Mouse (Mus musculus): ENCODE results near the gene Pradc1. TPM values are rescaled to one million over a fixed set of nuclear protein-coding genes. Genes with fewer than 3 reads are reported as not detected.
A peak's percentile ranks its signal among the peaks of the same experiment; 100 is the strongest.

The Pradc1 gene
- polyA plus RNA-seq, 1 experiment, result 9.6 TPM

DNA sequence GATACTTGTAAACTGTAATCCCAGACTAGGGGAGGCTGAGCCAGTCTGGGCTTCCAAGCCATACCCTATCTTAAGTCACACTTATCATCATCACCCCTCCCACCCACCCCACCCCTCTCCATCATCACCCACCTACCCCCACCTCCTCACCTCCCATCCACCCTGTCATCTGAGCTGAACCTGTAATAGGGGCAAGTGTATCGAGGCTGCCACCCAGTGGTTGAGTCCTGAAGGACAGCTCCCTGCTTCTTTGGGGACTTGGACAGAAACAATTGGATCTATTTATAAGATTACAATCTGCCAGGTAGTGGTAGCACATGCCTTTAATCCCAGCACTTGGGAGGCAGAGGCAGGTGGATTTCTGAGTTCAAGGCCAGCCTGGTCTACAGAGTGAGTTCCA, 54.6 kb downstream of the Pradc1 start:
- H3K27me3 ChIP-seq (ENCODE audit: control insufficient read depth, insufficient read depth, low read length, poor library complexity, severe bottlenecking), result no peaks in the 10 kb centered on the region
- no peaks in the 10 kb centered on the region for H3K36me3 ChIP-seq (ENCODE audit: control insufficient read depth, insufficient read depth, low read length, poor library complexity, severe bottlenecking)
- H3K9ac ChIP-seq (ENCODE audit: low read depth, poor library complexity, severe bottlenecking), result no peak overlapping the region
- H3K9me3 ChIP-seq (replicated peaks; ENCODE audit: control insufficient read depth, insufficient read depth, low read length, poor library complexity, severe bottlenecking), result no peaks in the 10 kb centered on the region; the same call in 1 of the 2 replicates
- no peaks in the 10 kb centered on the region for H3K4me1 ChIP-seq (ENCODE audit: control insufficient read depth, insufficient read depth, low read length)
- H3K4me3 ChIP-seq (ENCODE audit: low read depth, low read length), result no peak overlapping the region
- peak; percentile 81 for TF ChIP-seq CTCF (IDR thresholded peaks at IDR 0.05; ENCODE audit: low read depth, low read length)
- no peak for TF ChIP-seq POLR2A (IDR thresholded peaks at IDR 0.05; ENCODE audit: insufficient read depth, low read length)
- H3K27ac ChIP-seq (ENCODE audit: insufficient read depth, low read length), result no peak overlapping the region

Other genes with a start within 250 kb of the Pradc1 start
- gene Sfxn5, start 118.5 kb downstream of the Pradc1 start, polyA plus RNA-seq (2011; ENCODE audit: insufficient read depth, insufficient read length, low read depth, missing spikeins), result 6.0 and 7.9 TPM in 2 replicates
- gene Rab11fip5, start 77.3 kb downstream of the Pradc1 start, polyA plus RNA-seq (2011; ENCODE audit: insufficient read depth, insufficient read length, low read depth, missing spikeins), result 15.8 and 18.3 TPM in 2 replicates
- gene Noto, start 28.1 kb downstream of the Pradc1 start, polyA plus RNA-seq (2011; ENCODE audit: insufficient read depth, insufficient read length, low read depth, missing spikeins), result not detected in 2 replicates
- 42.3 and 44.4 TPM in 2 replicates for gene Smyd5, start 20.0 kb downstream of the Pradc1 start, polyA plus RNA-seq (2011; ENCODE audit: insufficient read depth, insufficient read length, low read depth, missing spikeins)
- 463 and 467 TPM in 2 replicates for gene Cct7, start 456 bp downstream of the Pradc1 start, polyA plus RNA-seq (2011; ENCODE audit: insufficient read depth, insufficient read length, low read depth, missing spikeins)
- 0.24 and 0.43 TPM in 2 replicates for gene Fbxo41, start 51.0 kb upstream of the Pradc1 start, polyA plus RNA-seq (2011; ENCODE audit: insufficient read depth, insufficient read length, low read depth, missing spikeins)
- gene Egr4, start 61.6 kb upstream of the Pradc1 start, polyA plus RNA-seq (2011; ENCODE audit: insufficient read depth, insufficient read length, low read depth, missing spikeins), result not detected in 2 replicates
- gene Alms1, start 135.6 kb upstream of the Pradc1 start, polyA plus RNA-seq (2011; ENCODE audit: insufficient read depth, insufficient read length, low read depth, missing spikeins), result 19.2 and 21.0 TPM in 2 replicates